In the genomic region with DNA sequence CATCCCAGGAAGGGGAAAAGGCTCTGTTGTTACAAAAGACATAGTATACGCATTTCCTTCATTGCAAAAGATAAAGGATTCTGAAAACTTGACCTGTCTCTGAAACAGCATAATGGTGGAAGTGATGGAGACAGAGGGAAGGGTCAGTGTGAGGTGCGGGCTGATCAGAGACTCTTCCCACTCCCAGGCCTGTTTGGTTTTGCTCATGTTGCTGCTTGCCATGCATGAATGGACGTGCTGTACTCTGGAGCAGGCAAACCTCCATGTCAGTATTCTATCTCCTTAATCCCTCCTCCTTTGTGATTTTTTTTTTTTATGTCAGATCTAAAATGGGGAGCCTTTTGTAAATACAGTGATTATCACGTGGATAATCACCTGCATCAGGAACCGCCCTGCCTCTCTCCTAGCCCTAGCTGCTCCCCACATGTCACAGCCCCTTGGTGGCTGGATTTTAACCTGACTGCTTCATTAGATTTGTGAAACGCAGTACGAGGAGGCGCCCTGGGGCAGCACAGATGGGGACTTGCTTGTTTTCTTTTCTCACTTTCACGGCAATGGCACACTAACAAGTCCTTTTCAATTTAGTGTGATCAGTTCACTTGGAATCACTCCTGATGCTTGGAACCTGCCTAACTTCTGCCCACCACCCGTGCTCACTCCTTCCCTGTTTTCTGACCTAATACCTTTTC, we compare ENCODE assay signal across 12 mouse cellular contexts.
DNase-seq lines count a peak whose midpoint lies in the region; ATAC-seq lines count a peak whose summit lies in the region.
"Had no signal": no experiment of that assay in that cellular context is flagged by ENCODE, and none has a peak within 500 bp of the region (broad histone marks: within the 10 kb centered on the region; RNA-seq: fewer than 3 reads in every experiment).

No protein-coding gene starts in this region.

- no peak for DNase-seq in kidney, postnatal 25 days
- DNase-seq in Muller cell, postnatal 12 days (ENCODE audit: inconsistent ontology term): peak; percentile 17
- peak; percentile 45 for DNase-seq in embryonic facial prominence, embryonic 14.5 days (ENCODE audit: low spot score)
- DNase-seq in hindbrain, embryonic 14.5 days (ENCODE audit: low spot score): no peak
- no peak for DNase-seq in gastrocnemius, postnatal 36 days
- DNase-seq in embryo, embryonic 10 days (ENCODE audit: low spot score): no peak
- DNase-seq: adrenal gland, postnatal 10 days had no signal

- ATAC-seq in kidney, embryonic 14.5 days (ENCODE audit: low FRiP score, low TSS enrichment): peak; percentile 83
- no peak; the same call in 1 of the 2 replicates for ATAC-seq in embryonic facial prominence, embryonic 14.5 days (ENCODE audit: low read depth)
- no peak for ATAC-seq in hindbrain, embryonic 14.5 days (ENCODE audit: low FRiP score)
- ATAC-seq: intestine, embryonic 16.5 days had no signal

- WGBS in kidney, embryonic 14.5 days: 33% methylated on average over 10 of the region's 10 CpGs
- 53% methylated on average over 10 of the region's 10 CpGs for WGBS in embryonic facial prominence, embryonic 14.5 days
- 55% methylated on average over 10 of the region's 10 CpGs for WGBS in hindbrain, embryonic 14.5 days

- H3K9me3 ChIP-seq in kidney, embryonic 14.5 days (ENCODE audit: control insufficient read depth, low read length): no peaks in the 10 kb centered on the region
- no peaks in the 10 kb centered on the region for H3K9me3 ChIP-seq in embryonic facial prominence, embryonic 14.5 days (ENCODE audit: control insufficient read depth, low read length)
- H3K9me3 ChIP-seq in hindbrain, embryonic 14.5 days (ENCODE audit: control insufficient read depth, low read length): no peaks in the 10 kb centered on the region
- H3K9me3 ChIP-seq: embryonic facial prominence, embryonic 13.5 days; heart, embryonic 10.5 days had no signal

- H3K4me2 ChIP-seq in kidney, embryonic 14.5 days (replicated peaks; ENCODE audit: low read depth, low read length): no peak overlapping the region
- H3K4me2 ChIP-seq in embryonic facial prominence, embryonic 14.5 days (ENCODE audit: low read depth, low read length): no peak overlapping the region
- no peak overlapping the region for H3K4me2 ChIP-seq in hindbrain, embryonic 14.5 days (replicated peaks)
- H3K4me2 ChIP-seq: embryonic facial prominence, embryonic 13.5 days had no signal

- no peaks in the 10 kb centered on the region for H3K36me3 ChIP-seq in kidney, embryonic 14.5 days (ENCODE audit: control insufficient read depth, insufficient read depth, low read length)
- H3K36me3 ChIP-seq in embryonic facial prominence, embryonic 14.5 days (ENCODE audit: control insufficient read depth, insufficient read depth, low read length): no peaks in the 10 kb centered on the region
- H3K36me3 ChIP-seq in hindbrain, embryonic 14.5 days (replicated peaks; ENCODE audit: control insufficient read depth, insufficient read depth): no peaks in the 10 kb centered on the region
- H3K36me3 ChIP-seq: embryonic facial prominence, embryonic 13.5 days had no signal

- no peak overlapping the region for H3K9ac ChIP-seq in kidney, embryonic 14.5 days (ENCODE audit: low read depth, low read length)
- no peak overlapping the region for H3K9ac ChIP-seq in embryonic facial prominence, embryonic 14.5 days (ENCODE audit: low read depth, low read length)
- no peak overlapping the region for H3K9ac ChIP-seq in hindbrain, embryonic 14.5 days
- H3K9ac ChIP-seq: embryonic facial prominence, embryonic 13.5 days had no signal

- 0 out of 2 replicates have a peak, but pooled peaks cover 9% of the 10 kb centered on the region for H3K4me1 ChIP-seq in kidney, embryonic 14.5 days (ENCODE audit: control insufficient read depth, insufficient read depth, low read length)
- no peaks in the 10 kb centered on the region for H3K4me1 ChIP-seq in embryonic facial prominence, embryonic 14.5 days (ENCODE audit: control insufficient read depth, insufficient read depth, low read length)
- H3K4me1 ChIP-seq in hindbrain, embryonic 14.5 days (replicated peaks; ENCODE audit: control insufficient read depth, insufficient read depth, low read length): 0 out of 2 replicates have a peak, but pooled peaks cover 6% of the 10 kb centered on the region
- H3K4me1 ChIP-seq: heart, embryonic 10.5 days had no signal

- no peak overlapping the region for H3K27ac ChIP-seq in kidney, embryonic 14.5 days (ENCODE audit: low read depth, low read length)
- no peak overlapping the region for H3K27ac ChIP-seq in embryonic facial prominence, embryonic 14.5 days (replicated peaks; ENCODE audit: low read depth, low read length)
- peak overlapping the region; percentile 47; the same call in 1 of the 2 replicates for H3K27ac ChIP-seq in hindbrain, embryonic 14.5 days
- H3K27ac ChIP-seq: embryonic facial prominence, embryonic 13.5 days; heart, embryonic 10.5 days; stomach, postnatal 0 days had no signal

- intact Hi-C loops in gastrocnemius, postnatal 36 days (cut with DNase I): no loop called here

- H3K27me3 ChIP-seq in kidney, embryonic 14.5 days (ENCODE audit: control insufficient read depth, insufficient read depth, low read length): no peaks in the 10 kb centered on the region
- no peaks in the 10 kb centered on the region for H3K27me3 ChIP-seq in embryonic facial prominence, embryonic 14.5 days (replicated peaks; ENCODE audit: control insufficient read depth, insufficient read depth, low read length)
- H3K27me3 ChIP-seq in hindbrain, embryonic 14.5 days (ENCODE audit: control insufficient read depth, insufficient read depth, low read length): no peaks in the 10 kb centered on the region
- H3K27me3 ChIP-seq: embryonic facial prominence, embryonic 13.5 days had no signal

- H3K4me3 ChIP-seq in kidney, embryonic 14.5 days (ENCODE audit: low read length): no peak overlapping the region
- no peak overlapping the region for H3K4me3 ChIP-seq in embryonic facial prominence, embryonic 14.5 days (ENCODE audit: low read depth, low read length)
- no peak overlapping the region for H3K4me3 ChIP-seq in hindbrain, embryonic 14.5 days (replicated peaks; ENCODE audit: low read length)
- H3K4me3 ChIP-seq: embryonic facial prominence, embryonic 13.5 days; heart, embryonic 10.5 days had no signal

Comparison
In these comparisons a context has a peak if more than half of its experiments do, and no peak if none do; other contexts are left out.
1. DNase-seq: peak in Muller cell, postnatal 12 days (single experiment) and embryonic facial prominence, embryonic 14.5 days (single experiment); none in kidney, postnatal 25 days (0 of 2), hindbrain, embryonic 14.5 days (single experiment), gastrocnemius, postnatal 36 days (0 of 2) and embryo, embryonic 10 days (single experiment).